Mouse (Mus musculus): Measurements from ENCODE around the gene Ddx3y.

Ddx3y gene

DNA sequence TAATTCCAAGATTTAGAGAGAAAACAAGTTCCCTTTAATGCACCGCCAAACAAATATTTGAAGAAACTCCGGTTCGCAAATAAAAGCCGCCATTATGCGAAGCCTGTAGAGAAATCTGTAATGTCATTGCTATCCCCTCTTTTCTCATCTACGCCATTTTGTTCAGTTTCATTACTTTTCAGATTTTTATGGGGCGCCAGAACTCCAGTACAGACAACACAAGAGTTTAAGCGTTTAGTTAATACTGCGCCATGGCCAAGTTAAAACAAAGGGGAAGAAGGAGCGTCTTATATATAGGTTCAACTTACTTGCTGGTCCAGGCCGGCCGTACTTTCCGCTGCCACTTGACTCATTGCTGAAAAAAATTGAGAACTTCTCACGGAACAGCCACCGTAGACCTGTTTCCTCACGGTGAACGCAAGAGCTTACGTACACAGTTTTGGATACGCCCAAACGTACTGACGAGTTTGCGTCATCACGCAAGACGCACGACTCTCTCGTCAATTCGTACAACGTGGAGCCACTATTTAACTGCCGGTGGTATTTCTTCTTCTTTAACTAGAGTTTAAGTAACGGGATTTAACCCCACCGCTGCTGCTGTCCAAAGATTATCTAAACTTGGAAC is at the start of gene Ddx3y:
Gene Ddx3y (minus strand): TSS at position 459 of the 625 bp plus-strand sequence.
- peak in 1 of 2 experiments; percentile 79 for DNase-seq

DNA sequence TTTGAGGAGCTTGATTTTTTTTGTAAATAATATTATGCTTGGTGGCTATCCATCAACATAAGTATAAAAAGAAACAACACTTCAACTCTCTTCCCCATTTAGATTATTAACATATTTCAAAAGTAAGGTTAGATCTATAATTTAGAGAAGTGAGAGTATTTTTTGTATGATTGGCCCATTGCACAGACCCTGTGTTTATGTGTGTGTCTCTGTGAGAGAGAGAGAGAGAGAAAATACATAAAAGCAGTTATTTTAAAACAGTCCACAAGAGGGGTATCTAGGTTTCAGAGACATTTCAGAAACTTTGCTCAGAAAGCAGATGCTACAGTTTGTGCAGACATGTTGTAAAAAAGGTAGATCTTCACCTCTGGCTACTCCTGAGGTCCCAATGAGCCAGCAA is 7.3 kb upstream of the Ddx3y start:
- DNase-seq, result no peak

GRCm38 (mm10) chrY:1285735-1286134 is 694 bp downstream of the Ddx3y start:
- peak in 1 of 2 experiments; percentile 38 for DNase-seq

GRCm38 (mm10) chrY:1246117-1246516 is 40.3 kb downstream of the Ddx3y start:
- peak in 1 of 2 experiments; percentile 1 for DNase-seq

DNA sequence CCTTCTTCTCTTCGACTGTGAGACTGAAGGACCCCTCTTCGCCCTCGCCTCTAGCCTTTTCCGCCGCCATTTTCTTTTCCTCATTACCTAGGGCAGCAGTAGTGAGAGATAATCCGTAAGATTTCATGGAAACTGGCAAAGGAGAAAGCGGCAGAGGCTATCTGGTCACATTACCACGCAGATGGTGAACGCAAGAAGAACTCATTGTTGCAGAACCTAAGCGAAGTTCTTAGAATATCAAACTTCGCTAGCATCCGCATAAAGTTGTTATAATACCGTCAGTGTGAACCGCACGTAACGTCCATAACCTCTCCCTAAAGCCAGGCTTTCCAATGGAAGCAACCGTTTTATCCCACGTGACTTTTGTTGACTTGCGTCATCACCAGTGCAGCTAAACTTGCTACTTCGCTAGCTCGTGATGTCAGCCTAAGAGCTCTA is 41.0 kb downstream of the Ddx3y start, which contains the start of gene Uty:
Gene Uty (minus strand): TSS at position 334 of the 438 bp plus-strand sequence.
- DNase-seq, result peak in 1 of 2 experiments; percentile 77

DNA sequence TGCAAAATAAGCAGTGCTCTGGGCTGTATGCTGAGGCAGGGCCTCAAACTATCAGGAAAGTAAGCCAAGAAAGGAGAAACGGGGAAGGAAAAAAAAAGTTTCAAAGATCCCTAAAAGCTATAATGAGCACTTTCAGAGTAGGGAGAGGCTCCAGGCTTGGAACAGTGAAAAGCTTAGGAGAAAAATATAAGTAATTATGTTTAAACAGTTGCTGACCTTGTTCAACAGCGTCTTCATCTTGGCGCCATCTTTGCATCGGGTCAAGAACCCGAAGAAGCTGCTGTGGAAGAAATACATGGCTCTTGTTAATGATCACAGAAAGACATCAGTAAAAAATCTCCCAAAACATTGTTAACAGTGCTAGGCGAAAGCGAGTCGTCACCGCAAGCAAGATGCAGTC is 41.5 kb downstream of the Ddx3y start:
- DNase-seq, result no peak

DNA sequence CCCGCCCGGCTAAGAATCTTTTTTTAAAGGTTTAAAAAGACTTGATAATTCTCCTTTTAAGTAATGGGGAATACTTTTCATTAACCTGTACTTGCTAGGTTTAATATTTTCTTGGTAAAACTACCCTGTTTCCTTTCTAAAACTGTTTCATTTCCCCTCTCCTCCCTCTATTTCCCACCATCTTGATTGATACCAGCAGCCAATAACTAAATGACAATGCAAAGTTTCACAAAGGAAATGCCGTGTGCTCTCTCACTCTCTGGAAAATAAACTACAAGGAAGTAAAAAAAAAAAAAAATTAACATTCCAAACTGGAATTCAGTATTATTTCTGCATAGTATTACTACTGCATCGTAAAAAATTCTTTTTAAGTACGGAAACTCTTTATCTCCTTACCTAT is 42.0 kb downstream of the Ddx3y start:
- no peak for DNase-seq

- no peak for DNase-seq
Measured at GRCm38 (mm10) chrY:1220001-1220400, 66.4 kb downstream of the Ddx3y start.
